Mouse (Mus musculus) thymus, adult 2 months (tissue): ENCODE results near the gene Izumo4.

Experiments used
- CTCF ChIP-seq: fragments of 200-500 bp; IDR thresholded peaks from 2 replicates; pipeline ENCODE4 v1.5.1; 2012; ENCODE audit warnings: mild to moderate bottlenecking, control low read depth, low read length, moderate library complexity, borderline replicate concordance; ENCODE audit not compliant: control insufficient read depth, poor library complexity, insufficient read depth; ENCODE audit errors: extremely low read depth
- POLR2A ChIP-seq: fragments of 200-500 bp; IDR thresholded peaks from 2 replicates; pipeline ENCODE4 v1.6.1; 2012; ENCODE audit warnings: mild to moderate bottlenecking, low read length, control low read depth, moderate library complexity; ENCODE audit not compliant: control insufficient read depth, poor library complexity, insufficient read depth; ENCODE audit errors: extremely low read depth

DNA sequence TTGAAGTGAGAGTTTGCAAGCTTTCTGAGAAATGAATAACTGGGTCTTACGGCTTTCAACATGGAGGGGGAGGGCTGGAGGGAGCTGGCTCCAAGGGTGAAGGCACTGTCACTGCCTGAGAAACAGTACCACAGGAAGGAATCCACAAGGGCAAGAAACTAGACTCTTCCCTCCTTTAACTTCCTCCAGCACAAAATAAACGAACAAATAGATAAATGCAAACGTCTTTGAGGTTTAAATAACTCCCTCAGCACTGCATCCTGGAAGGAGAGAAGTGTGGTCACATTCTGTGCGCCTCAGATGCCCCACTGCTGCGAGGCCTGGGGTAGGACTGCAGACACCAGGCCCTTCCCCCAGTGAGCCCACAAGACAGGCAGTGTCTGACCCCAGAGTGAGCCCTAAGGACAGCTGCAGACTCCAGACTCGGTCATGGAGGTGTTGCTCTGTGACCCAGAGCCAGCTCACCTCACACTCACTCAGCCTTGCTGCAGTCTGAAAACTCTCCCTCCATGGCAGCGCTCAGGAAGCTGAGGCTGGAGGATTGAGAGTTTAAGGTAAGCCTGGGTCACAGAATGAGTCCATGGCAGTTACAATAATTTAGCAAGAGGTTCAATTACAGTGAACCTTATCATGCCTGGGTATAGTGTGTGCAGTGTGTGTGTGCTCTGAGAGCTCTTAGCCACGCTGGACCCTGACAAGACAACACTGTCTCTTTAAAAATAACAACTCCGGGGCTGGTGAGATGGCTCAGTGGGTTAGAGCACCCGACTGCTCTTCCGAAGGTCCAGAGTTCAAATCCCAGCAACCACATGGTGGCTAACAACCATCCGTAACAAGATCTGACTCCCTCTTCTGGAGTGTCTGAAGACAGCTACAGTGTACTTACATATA lies 5.2 kb upstream of the Izumo4 start:
- TF ChIP-seq POLR2A (no peak), CTCF (no peak)
